Mouse (Mus musculus) gastrocnemius, postnatal 25 days (tissue): ENCODE measurements around the gene Erlin1. TPM values are rescaled to one million over a fixed set of nuclear protein-coding genes. Genes with fewer than 3 reads are reported as not detected.

Experiments used
- DNase-seq: peaks from one replicate; pipeline ENCODE4 v3.0.0; 2022
- long read RNA-seq, 2 experiments: library from polyadenylated mRNA; stranded (forward); transcript quantifications; one replicate each; pipeline ENCODE4 v2.0.0; 2021
- total RNA-seq, 2 experiments: library from RNA; stranded (reverse); gene quantifications; 1 replicate in 1 of 2; 2 replicates in 1 of 2; pipeline ENCODE4 v1.2.3; 2021

The Erlin1 gene
- 1 to 10 TPM; 3.4 to 4.8 TPM for total RNA-seq
- long read RNA-seq, experiment 1, partial matches to known transcripts: 0 of 4 reads
- long read RNA-seq, experiment 1, other reads (novel, unspliced or antisense): 1 of 4 reads
- long read RNA-seq, experiment 2, partial matches to known transcripts: 1 of 8 reads
- long read RNA-seq, experiment 2, other reads (novel, unspliced or antisense): 1 of 8 reads

- peak; percentile 88 for DNase-seq
These were observed at the start of gene Erlin1 for GRCm38 (mm10) chr19:44069121-44069913. Gene Erlin1 (minus strand): TSS chr19:44069785.

- no peak for DNase-seq
These were observed 48.2 kb upstream of the Erlin1 start for GRCm38 (mm10) chr19:44117793-44118192.

GRCm38 (mm10) chr19:44111706-44112105 lies 42.1 kb upstream of the Erlin1 start:
- no peak for DNase-seq

GRCm38 (mm10) chr19:44110356-44110755 lies 40.8 kb upstream of the Erlin1 start:
- no peak for DNase-seq

- DNase-seq: no peak
These were observed 39.4 kb upstream of the Erlin1 start for GRCm38 (mm10) chr19:44108996-44109395.

- DNase-seq: no peak
These were observed 38.3 kb upstream of the Erlin1 start for GRCm38 (mm10) chr19:44107661-44108521.

- peak; percentile 93 for DNase-seq
These were observed 37.5 kb upstream of the Erlin1 start, which contains the start of gene Chuk for GRCm38 (mm10) chr19:44106831-44107660. Gene Chuk (minus strand): TSS chr19:44107480.

GRCm38 (mm10) chr19:44104393-44104792 lies 34.8 kb upstream of the Erlin1 start:
- no peak for DNase-seq

GRCm38 (mm10) chr19:44103001-44103400 lies 33.4 kb upstream of the Erlin1 start:
- DNase-seq: no peak

- no peak for DNase-seq
These were observed 31.3 kb upstream of the Erlin1 start for GRCm38 (mm10) chr19:44100840-44101239.

- no peak for DNase-seq
These were observed 16.7 kb upstream of the Erlin1 start for GRCm38 (mm10) chr19:44086278-44086677.

GRCm38 (mm10) chr19:44080920-44081319 lies 11.3 kb upstream of the Erlin1 start:
- no peak for DNase-seq

GRCm38 (mm10) chr19:44080023-44080422 lies 10.4 kb upstream of the Erlin1 start:
- DNase-seq: no peak

- no peak for DNase-seq
These were observed 7.4 kb upstream of the Erlin1 start for GRCm38 (mm10) chr19:44077024-44077423.

- no peak for DNase-seq
These were observed 6.9 kb upstream of the Erlin1 start for GRCm38 (mm10) chr19:44076457-44076856.

- DNase-seq: no peak
These were observed 5.4 kb upstream of the Erlin1 start for GRCm38 (mm10) chr19:44074986-44075385.

- DNase-seq: no peak
These were observed 1.6 kb upstream of the Erlin1 start for GRCm38 (mm10) chr19:44071166-44071565.

GRCm38 (mm10) chr19:44069914-44070232 lies 288 bp upstream of the Erlin1 start:
- no peak for DNase-seq

GRCm38 (mm10) chr19:44068232-44068631 lies 1.4 kb downstream of the Erlin1 start:
- no peak for DNase-seq

- no peak for DNase-seq
These were observed 2.1 kb downstream of the Erlin1 start for GRCm38 (mm10) chr19:44067323-44068049.

GRCm38 (mm10) chr19:44064734-44065133 lies 4.9 kb downstream of the Erlin1 start:
- DNase-seq: no peak
